ENCODE assay signal across 14 mouse cellular contexts in genomic region chr4:118143679-118144078, GRCm38 (mm10). TPM values are rescaled to one million over a fixed set of nuclear protein-coding genes. Genes with fewer than 3 reads are reported as not detected.
A peak's percentile ranks its signal among the peaks of the same experiment; 100 is the strongest.
DNase-seq lines count a peak whose midpoint lies in the region; ATAC-seq and TF ChIP-seq lines count a peak whose summit lies in the region.
"Had no signal": no experiment of that assay in that cellular context is flagged by ENCODE, and none has a peak within 500 bp of the region (broad histone marks: within the 10 kb centered on the region; RNA-seq: fewer than 3 reads in every experiment).

No protein-coding gene starts in this region.

- H3K27me3 ChIP-seq in spleen, adult 2 months (ENCODE audit: control insufficient read depth, insufficient read depth, low read length) = no peaks in the 10 kb centered on the region
- H3K27me3 ChIP-seq in kidney, embryonic 15.5 days = no peaks in the 10 kb centered on the region
- H3K27me3 ChIP-seq in hindbrain, embryonic 16.5 days (replicated peaks; ENCODE audit: control insufficient read depth, insufficient read depth, low read length) = no peaks in the 10 kb centered on the region
- H3K27me3 ChIP-seq: limb, embryonic 15.5 days; neural tube, embryonic 13.5 days had no signal

- H3K9me3 ChIP-seq in kidney, embryonic 15.5 days (replicated peaks) = no peaks in the 10 kb centered on the region
- no peaks in the 10 kb centered on the region for H3K9me3 ChIP-seq in hindbrain, embryonic 16.5 days (ENCODE audit: control insufficient read depth, low read length)
- H3K9me3 ChIP-seq: limb, embryonic 15.5 days; neural tube, embryonic 13.5 days had no signal

- no peak for TF ChIP-seq CTCF in spleen, adult 2 months (IDR thresholded peaks at IDR 0.05; ENCODE audit: extremely low read depth, insufficient read depth, insufficient read length, insufficient replicate concordance)

- peak; percentile 34 to 51 for DNase-seq in adrenal gland, postnatal 36 days
- no peak for DNase-seq in adrenal gland, postnatal 4 days (ENCODE audit: low spot score in 2 of 2)
- no peak for DNase-seq in spleen, adult 2 months (ENCODE audit: low read depth in 1 of 2, low spot score in 2 of 2)
- DNase-seq in spleen, adult 12 weeks (ENCODE audit: low spot score) = no peak
- no peak for DNase-seq in right cerebral cortex, postnatal 4 days
- DNase-seq: forebrain, postnatal 0 days; gastrocnemius, postnatal 10 days; thymus, adult 18-20 months had no signal

- TF ChIP-seq POLR2A in spleen, adult 2 months (IDR thresholded peaks at IDR 0.05; ENCODE audit: low read depth, low read length) = no peak

- peaks cover 50% of the 10 kb centered on the region for H3K36me3 ChIP-seq in spleen, adult 2 months (ENCODE audit: control insufficient read depth, insufficient read depth, low read length)
- peaks cover 98% of the 10 kb centered on the region for H3K36me3 ChIP-seq in kidney, embryonic 15.5 days
- H3K36me3 ChIP-seq in hindbrain, embryonic 16.5 days (ENCODE audit: control insufficient read depth, insufficient read depth, low read length) = peaks cover 76% of the 10 kb centered on the region

- WGBS in spleen, adult 2 months = 93% methylated on average over 7 of the region's 7 CpGs
- 87% methylated on average over 7 of the region's 7 CpGs for WGBS in kidney, embryonic 15.5 days
- WGBS in hindbrain, embryonic 16.5 days = 86% methylated on average over 7 of the region's 7 CpGs

- H3K27ac ChIP-seq in spleen, adult 2 months (ENCODE audit: insufficient read depth, low read length) = peak overlapping the region; percentile 73
- 0 out of 2 replicates have a peak overlapping the region, but pooled peaks have one; percentile 15 for H3K27ac ChIP-seq in kidney, embryonic 15.5 days
- H3K27ac ChIP-seq in hindbrain, embryonic 16.5 days (ENCODE audit: low read depth, low read length) = no peak overlapping the region
- H3K27ac ChIP-seq: limb, embryonic 15.5 days; neural tube, embryonic 13.5 days had no signal

- H3K4me1 ChIP-seq in spleen, adult 2 months (ENCODE audit: control insufficient read depth, insufficient read depth, insufficient read length) = peaks cover 17% of the 10 kb centered on the region; the same call in 1 of the 2 replicates
- no peaks in the 10 kb centered on the region for H3K4me1 ChIP-seq in kidney, embryonic 15.5 days
- H3K4me1 ChIP-seq in hindbrain, embryonic 16.5 days (ENCODE audit: control insufficient read depth, insufficient read depth, low read depth, low read length) = no peaks in the 10 kb centered on the region; the same call in 1 of the 2 replicates
- H3K4me1 ChIP-seq: limb, embryonic 15.5 days had no signal

- no peak overlapping the region for H3K4me2 ChIP-seq in kidney, embryonic 15.5 days
- no peak overlapping the region for H3K4me2 ChIP-seq in hindbrain, embryonic 16.5 days (ENCODE audit: low read length)
- H3K4me2 ChIP-seq: heart, embryonic 11.5 days; limb, embryonic 15.5 days; neural tube, embryonic 13.5 days had no signal

- no peak overlapping the region for H3K4me3 ChIP-seq in spleen, adult 2 months (ENCODE audit: extremely low read depth, insufficient read depth, insufficient read length)
- no peak overlapping the region for H3K4me3 ChIP-seq in kidney, embryonic 15.5 days (replicated peaks)
- H3K4me3 ChIP-seq in hindbrain, embryonic 16.5 days (ENCODE audit: low read length) = no peak overlapping the region
- H3K4me3 ChIP-seq: limb, embryonic 15.5 days; neural tube, embryonic 13.5 days had no signal

- ATAC-seq in kidney, embryonic 15.5 days (replicated peaks; ENCODE audit: low FRiP score) = 0 out of 2 replicates have a peak, but pooled peaks have one; percentile 23
- ATAC-seq in megakaryocyte, adult 5-6 weeks (ENCODE audit: poor library complexity, severe bottlenecking) = peak; percentile 12; the same call in 1 of the 2 replicates
- ATAC-seq in hindbrain, embryonic 16.5 days = no peak
- ATAC-seq: forebrain, postnatal 0 days had no signal

- H3K9ac ChIP-seq in kidney, embryonic 15.5 days = no peak overlapping the region
- no peak overlapping the region for H3K9ac ChIP-seq in hindbrain, embryonic 16.5 days (ENCODE audit: low read depth, low read length)
- H3K9ac ChIP-seq: forebrain, postnatal 0 days; limb, embryonic 15.5 days; neural tube, embryonic 13.5 days had no signal

RNA-seq across cellular contexts. Expression of gene St3gal3, which starts 9.0 kb away (rescaled TPM):
- total RNA-seq in adrenal gland, postnatal 36 days (2021) = 10 to 100 TPM; 30.4 to 33.7 TPM
- 10 to 100 TPM; 21.8 to 26.4 TPM for total RNA-seq in adrenal gland, postnatal 4 days (2021)
- 8.9 and 12.3 TPM in 2 replicates for polyA plus RNA-seq in spleen, adult 2 months (2012; rRNA removed)
- polyA plus RNA-seq in kidney, embryonic 15.5 days (2015; fragmentation: Nextera tagmentation; extraction: Ambion mirVana) = 8.8 and 9.8 TPM in 2 replicates
- total RNA-seq in megakaryocyte, adult 5-6 weeks (2015) = 5.3 and 7.3 TPM in 2 replicates
- 6.6 and 7.2 TPM in 2 replicates for total RNA-seq in megakaryocyte, adult 5-6 weeks (2017)
- 13.1 and 13.6 TPM in 2 replicates for polyA plus RNA-seq in hindbrain, embryonic 16.5 days (2015; fragmentation: Nextera tagmentation; extraction: Ambion mirVana)

RNA-seq across cellular contexts. Expression of gene Kdm4a, which starts 36.2 kb away (rescaled TPM):
- total RNA-seq in adrenal gland, postnatal 36 days (2021) = 10 to 100 TPM; 35.7 to 43.4 TPM
- total RNA-seq in adrenal gland, postnatal 4 days (2021) = 10 to 100 TPM; 61.5 to 66.3 TPM
- 26.8 and 28.3 TPM in 2 replicates for polyA plus RNA-seq in spleen, adult 2 months (2012; rRNA removed)
- 39.5 and 40.8 TPM in 2 replicates for polyA plus RNA-seq in kidney, embryonic 15.5 days (2015; fragmentation: Nextera tagmentation; extraction: Ambion mirVana)
- total RNA-seq in megakaryocyte, adult 5-6 weeks (2015) = 11.0 and 14.2 TPM in 2 replicates
- total RNA-seq in megakaryocyte, adult 5-6 weeks (2017) = 29.1 and 34.3 TPM in 2 replicates
- 38.5 and 38.6 TPM in 2 replicates for polyA plus RNA-seq in hindbrain, embryonic 16.5 days (2015; fragmentation: Nextera tagmentation; extraction: Ambion mirVana)

Comparison
In these comparisons a context has a peak if more than half of its experiments do, and no peak if none do; other contexts are left out.
1. DNase-seq: peak in adrenal gland, postnatal 36 days (2 of 2); none in adrenal gland, postnatal 4 days (0 of 2), spleen, adult 2 months (0 of 2), spleen, adult 12 weeks (single experiment) and right cerebral cortex, postnatal 4 days (single experiment).